Mouse (Mus musculus) neutrophil, adult 83 days (primary cell): ENCODE results near the gene Lztfl1. TPM values are rescaled to one million over a fixed set of nuclear protein-coding genes. Genes with fewer than 3 reads are reported as not detected.

ENCODE experiments used
- total RNA-seq, 2 experiments: library from RNA; stranded (reverse); gene quantifications; one replicate each; pipeline ENCODE4 v1.2.4; 2023

The Lztfl1 gene
- 10 to 100 TPM; 16.8 to 21.5 TPM for total RNA-seq

DNA sequence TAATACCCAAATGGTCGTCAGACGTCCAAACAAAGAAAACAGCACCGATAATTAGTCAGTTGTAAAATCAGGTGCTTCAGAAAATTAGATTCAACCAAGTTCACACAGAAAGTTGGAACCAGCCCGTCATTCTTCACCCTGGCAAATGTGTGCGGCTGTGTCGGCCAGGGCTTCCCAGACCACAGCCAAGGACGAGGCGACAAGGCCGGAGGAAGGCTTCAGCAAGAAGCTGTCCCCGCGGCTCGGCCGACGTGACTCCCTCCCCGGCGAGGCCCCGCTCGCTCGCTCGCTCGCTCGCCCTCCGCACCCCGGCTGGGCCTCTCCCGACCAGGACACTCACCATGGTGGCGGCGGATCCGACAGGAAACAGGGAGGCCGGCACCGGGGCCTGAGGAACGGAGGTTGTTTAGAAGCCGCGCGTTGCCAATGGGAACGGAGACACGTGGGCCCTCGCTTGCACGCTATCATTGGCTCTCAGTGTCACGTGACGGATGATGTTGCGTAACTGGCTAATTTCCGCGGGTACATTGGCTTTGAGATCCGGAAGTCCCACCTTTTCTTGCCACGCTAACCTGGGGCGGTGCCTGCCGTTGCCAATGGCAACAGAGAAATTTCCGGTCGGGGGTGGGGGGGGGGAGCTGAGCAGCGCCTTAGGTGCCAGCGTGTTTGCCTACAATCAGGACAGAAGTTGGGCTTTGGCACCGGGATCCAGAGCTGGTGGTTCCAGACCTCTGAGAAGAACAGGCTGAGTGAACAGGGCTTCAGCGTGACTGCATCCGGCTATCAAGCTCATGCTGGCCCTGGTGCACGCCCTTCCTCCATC lies at the start of gene Lztfl1:
TSS of gene Lztfl1 (minus strand) at position 512 of the 823 bp plus-strand sequence.

DNA sequence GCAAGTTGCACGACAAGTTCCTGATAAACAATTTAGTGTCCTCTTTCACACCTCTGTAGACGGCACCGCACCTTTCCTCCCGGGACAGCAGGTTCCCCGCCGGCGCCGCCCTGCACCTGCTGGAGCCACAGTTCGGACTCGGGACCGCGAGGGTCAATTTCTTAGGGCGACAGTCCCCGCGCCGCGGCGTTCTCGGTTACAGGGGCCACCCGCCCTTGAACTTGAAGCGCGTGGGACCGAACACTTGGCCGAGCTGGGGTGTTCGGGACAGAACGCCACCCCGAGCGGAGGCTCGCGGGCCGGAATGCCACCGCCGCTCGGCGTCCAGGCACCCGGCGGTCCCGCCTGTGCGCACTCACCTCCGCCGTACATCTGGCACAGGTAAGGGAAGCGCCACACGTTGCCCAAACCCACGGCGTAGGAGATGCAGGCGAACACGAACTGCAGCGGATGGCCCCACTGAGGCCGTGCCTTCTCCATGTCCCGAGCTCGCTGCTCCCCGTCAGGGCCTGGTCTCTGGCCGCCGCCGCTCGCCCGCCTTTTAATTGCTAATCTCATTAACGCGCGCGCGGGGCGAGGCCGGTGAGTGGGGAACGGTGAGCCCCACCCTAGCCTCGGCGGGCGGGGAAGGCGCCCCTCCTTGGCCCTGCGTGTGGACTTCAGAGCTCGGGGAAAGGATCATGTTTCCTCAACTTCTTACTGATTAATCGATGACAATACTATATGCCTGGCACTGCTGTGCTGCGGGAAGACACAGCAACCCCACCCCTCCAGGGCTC lies 39.0 kb downstream of the Lztfl1 start, which contains the start of the genes Ccr9 and Slc6a20a:
TSS of gene Ccr9 (plus strand) at position 113 of the 779 bp plus-strand sequence.
TSS of gene Slc6a20a (minus strand) at position 559 of the 779 bp plus-strand sequence.

Other genes with a start within 250 kb of the Lztfl1 start
- gene Limd1, start 239.0 kb downstream of the Lztfl1 start, total RNA-seq = 10 to 100 TPM; 33.5 to 38.8 TPM
- 10 to 100 TPM; 21.6 to 23.3 TPM for gene Sacm1l, start 187.9 kb downstream of the Lztfl1 start, total RNA-seq
- under 1 TPM; 0.09 to 0.13 TPM for gene Slc6a20b, start 85.1 kb downstream of the Lztfl1 start, total RNA-seq
- gene Ccr9, start 39.3 kb downstream of the Lztfl1 start, total RNA-seq = under 1 TPM; 0.31 to 0.46 TPM
- gene Slc6a20a, start 38.8 kb downstream of the Lztfl1 start, total RNA-seq = 1 to 10 TPM; 3.2 to 4.9 TPM
- under 1 TPM in 1 of 2 experiments, not detected in 1; 0.24 TPM for gene Cxcr6, start 88.8 kb upstream of the Lztfl1 start, total RNA-seq
- 10 to 100 TPM; 25.2 to 26.4 TPM for gene Fyco1, start 134.2 kb upstream of the Lztfl1 start, total RNA-seq
- gene Xcr1, start 144.3 kb upstream of the Lztfl1 start, total RNA-seq = not detected